Mouse (Mus musculus) stomach, postnatal 0 days (tissue): ENCODE data around the gene Lpp. TPM values are rescaled to one million over a fixed set of nuclear protein-coding genes. Genes with fewer than 3 reads are reported as not detected.

Experiments
- ATAC-seq: fragments of 200-750 bp; cut with Nextera tagmentation; 2 replicates; pipeline ENCODE4 v1.8.0; 2017; ENCODE audit not compliant: low FRiP score, low TSS enrichment
- DNase-seq: peaks from one replicate; pipeline ENCODE4 v3.0.0-alpha.2; 2016; ENCODE audit warnings: low spot score
- H3K27ac ChIP-seq: fragments of 300-500 bp; sonication (generic); replicated peaks from 2 replicates; pipeline ENCODE4 v1.5.1; 2014; ENCODE audit warnings: mild to moderate bottlenecking, control low read depth
- H3K27me3 ChIP-seq: fragments of 300-500 bp; sonication (generic); 2 replicates; pipeline ENCODE4 v1.6.1; 2014; ENCODE audit warnings: low read length; ENCODE audit not compliant: control insufficient read depth, insufficient read depth
- H3K36me3 ChIP-seq: fragments of 300-500 bp; sonication (generic); 2 replicates; pipeline ENCODE4 v1.6.1; 2014; ENCODE audit warnings: low read length, mixed read lengths; ENCODE audit not compliant: control insufficient read depth, insufficient read depth
- H3K4me1 ChIP-seq: fragments of 300-500 bp; sonication (generic); replicated peaks from 2 replicates; pipeline ENCODE4 v1.6.1; 2014; ENCODE audit warnings: antibody characterized with exemption; ENCODE audit not compliant: control insufficient read depth, insufficient read depth
- H3K4me2 ChIP-seq: fragments of 300-500 bp; sonication (generic); replicated peaks from 2 replicates; pipeline ENCODE4 v1.6.1; 2014; ENCODE audit warnings: low read depth, mild to moderate bottlenecking, control low read depth, moderate library complexity
- H3K4me3 ChIP-seq: fragments of 300-500 bp; sonication (generic); 2 replicates; pipeline ENCODE4 v1.5.1; 2014; ENCODE audit warnings: low read depth, low read length, control low read depth
- H3K9ac ChIP-seq: fragments of 300-500 bp; sonication (generic); 2 replicates; pipeline ENCODE4 v1.6.1; 2014; ENCODE audit warnings: mild to moderate bottlenecking, low read length, control low read depth, mixed read lengths
- H3K9me3 ChIP-seq: fragments of 300-500 bp; sonication (generic); 2 replicates; pipeline ENCODE4 v1.6.1; 2016; ENCODE audit warnings: low read length; ENCODE audit not compliant: control insufficient read depth
- CTCF ChIP-seq: IDR thresholded peaks from 2 replicates; pipeline ENCODE4 v1.5.1; 2016; ENCODE audit warnings: antibody characterized with exemption, low read depth, mild to moderate bottlenecking, moderate library complexity
- EP300 ChIP-seq: optimal IDR thresholded peaks from 2 replicates; pipeline ENCODE3; 2016; ENCODE audit warnings: antibody characterized with exemption
- WGBS: fragments of 180-500 bp; shearing (Covaris S2); extraction: QIAGEN DNeasy Blood & Tissue Kit; methylation state at CpG from one replicate; pipeline ENCODE4 v1.1.7; 2014; 5-methylcytosine and 5-hydroxymethylcytosine counted together
- polyA plus RNA-seq: library from polyadenylated mRNA; unstranded; fragments of >200 nt; fragmentation: Nextera tagmentation; extraction: Ambion mirVana; gene quantifications from 2 replicates; pipeline ENCODE4 v1.2.1, GENCODE M21; 2015

Lpp gene
- polyA plus RNA-seq, 1 experiment from 2014 or later = 51.3 TPM

GRCm38 (mm10) chr16:24569681-24570080, 176.4 kb downstream of the Lpp start:
- DNase-seq = no peak
- ATAC-seq = no peak; the same call in 1 of the 2 replicates
- peaks cover 6% of the 10 kb centered on the region; the same call in 1 of the 2 replicates for H3K4me1 ChIP-seq
- H3K4me3 ChIP-seq = no peak overlapping the region
- 39% methylated on average over 5 of the region's 5 CpGs for WGBS
- no peak overlapping the region for H3K27ac ChIP-seq
- H3K9ac ChIP-seq = no peak overlapping the region
- no peak for TF ChIP-seq CTCF
- no peak for TF ChIP-seq EP300
- H3K4me2 ChIP-seq = no peak overlapping the region
- no peaks in the 10 kb centered on the region for H3K27me3 ChIP-seq
- peaks cover 3% of the 10 kb centered on the region; the same call in 1 of the 2 replicates for H3K36me3 ChIP-seq
- H3K9me3 ChIP-seq = no peaks in the 10 kb centered on the region

- Histone ChIP-seq H3K9ac (no peak overlapping the region), H3K4me2 (no peak overlapping the region), H3K27me3 (no peaks in the 10 kb centered on the region), H3K4me1 (no peaks in the 10 kb centered on the region; the same call in 1 of the 2 replicates), H3K27ac (no peak overlapping the region), H3K4me3 (no peak overlapping the region), H3K36me3 (no peaks in the 10 kb centered on the region), H3K9me3 (no peaks in the 10 kb centered on the region)
- TF ChIP-seq CTCF (no peak), EP300 (no peak)
- WGBS = 74% methylated on average over 2 of the region's 2 CpGs
- ATAC-seq (no peak), DNase-seq (no peak)
Observed at GRCm38 (mm10) chr16:24576999-24577398, 183.7 kb downstream of the Lpp start.

DNA sequence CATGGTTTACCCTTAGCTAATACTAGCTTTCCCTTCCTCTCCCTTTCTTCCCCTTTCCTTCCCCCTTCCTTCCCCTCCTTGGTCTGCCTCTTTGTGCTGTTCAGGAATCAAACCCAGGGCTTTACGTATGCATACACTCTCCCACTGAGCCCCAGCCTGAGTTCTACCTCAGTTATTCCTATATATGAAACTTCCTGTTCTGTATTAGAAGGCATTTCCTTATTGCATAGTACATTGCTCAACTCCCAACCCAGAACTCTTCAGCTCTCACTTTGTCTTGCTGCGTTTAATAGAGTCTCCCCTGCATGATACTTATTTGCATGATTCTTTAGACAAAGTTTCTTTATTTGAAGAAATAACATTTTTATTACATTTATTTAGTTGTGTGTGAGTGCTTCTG, 184.5 kb downstream of the Lpp start:
- TF ChIP-seq EP300 = no peak
- no peak for TF ChIP-seq CTCF
- Histone ChIP-seq H3K4me3 (no peak overlapping the region), H3K4me2 (no peak overlapping the region), H3K9me3 (no peaks in the 10 kb centered on the region), H3K36me3 (no peaks in the 10 kb centered on the region), H3K27ac (no peak overlapping the region), H3K4me1 (no peaks in the 10 kb centered on the region; the same call in 1 of the 2 replicates), H3K27me3 (no peaks in the 10 kb centered on the region), H3K9ac (no peak overlapping the region)
- DNase-seq (no peak), ATAC-seq (no peak)
- WGBS = 83% methylated on average over 2 of the region's 2 CpGs

DNA sequence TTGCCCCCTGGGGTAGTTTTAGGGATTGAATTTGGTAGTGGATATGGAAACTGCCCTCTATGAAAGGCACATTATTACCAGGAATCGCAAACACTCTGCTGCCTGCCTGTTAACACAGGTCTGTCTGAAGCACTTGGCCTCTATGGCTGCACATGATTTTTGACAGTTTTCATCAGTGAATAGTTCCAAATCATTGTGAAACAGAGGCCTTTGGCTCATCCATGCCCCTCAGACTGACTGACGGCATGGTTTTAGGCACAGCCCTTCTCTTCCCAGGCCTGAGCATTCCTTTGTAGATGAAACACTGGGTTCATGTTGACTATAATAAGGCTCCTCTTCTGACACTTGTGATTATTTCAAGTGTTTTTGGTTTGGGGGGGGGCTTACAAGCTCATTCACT, 189.5 kb downstream of the Lpp start:
- 90% methylated on average over 2 of the region's 2 CpGs for WGBS
- H3K4me3 ChIP-seq = no peak overlapping the region
- H3K4me2 ChIP-seq = no peak overlapping the region
- no peak for DNase-seq
- no peaks in the 10 kb centered on the region for H3K9me3 ChIP-seq
- no peaks in the 10 kb centered on the region for H3K36me3 ChIP-seq
- H3K4me1 ChIP-seq = no peaks in the 10 kb centered on the region
- no peak for ATAC-seq
- TF ChIP-seq EP300 (no peak), CTCF (no peak)
- no peak overlapping the region for H3K9ac ChIP-seq
- H3K27me3 ChIP-seq = no peaks in the 10 kb centered on the region
- no peak overlapping the region for H3K27ac ChIP-seq

DNA sequence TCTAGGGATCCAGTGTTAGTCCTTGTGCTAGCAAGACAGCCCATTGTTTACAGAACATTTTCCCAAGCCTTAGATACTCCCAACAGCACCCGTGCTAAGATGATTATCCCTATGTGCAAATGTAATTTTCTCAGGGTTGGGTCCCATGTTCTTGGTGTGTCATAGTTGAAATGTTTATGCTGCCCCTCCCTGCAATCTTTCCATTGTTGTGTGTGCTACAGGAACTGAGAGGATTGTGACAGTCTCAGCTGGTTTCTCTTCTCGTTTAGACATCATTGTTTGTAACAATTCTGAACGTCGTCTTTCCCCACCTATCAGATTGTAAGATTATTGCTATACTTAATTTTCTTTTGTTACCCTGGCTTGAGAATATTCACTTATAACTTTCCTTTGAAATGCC, 200.2 kb downstream of the Lpp start:
- H3K4me3 ChIP-seq = no peak overlapping the region
- no peak overlapping the region for H3K9ac ChIP-seq
- DNase-seq (no peak), ATAC-seq (no peak)
- H3K4me1 ChIP-seq = no peaks in the 10 kb centered on the region
- no peaks in the 10 kb centered on the region for H3K36me3 ChIP-seq
- no peaks in the 10 kb centered on the region for H3K27me3 ChIP-seq
- no peak for TF ChIP-seq EP300
- no peak for TF ChIP-seq CTCF
- no peak overlapping the region for H3K4me2 ChIP-seq
- WGBS = 60% methylated on average over 4 of the region's 4 CpGs
- H3K27ac ChIP-seq = no peak overlapping the region
- no peaks in the 10 kb centered on the region for H3K9me3 ChIP-seq

DNA sequence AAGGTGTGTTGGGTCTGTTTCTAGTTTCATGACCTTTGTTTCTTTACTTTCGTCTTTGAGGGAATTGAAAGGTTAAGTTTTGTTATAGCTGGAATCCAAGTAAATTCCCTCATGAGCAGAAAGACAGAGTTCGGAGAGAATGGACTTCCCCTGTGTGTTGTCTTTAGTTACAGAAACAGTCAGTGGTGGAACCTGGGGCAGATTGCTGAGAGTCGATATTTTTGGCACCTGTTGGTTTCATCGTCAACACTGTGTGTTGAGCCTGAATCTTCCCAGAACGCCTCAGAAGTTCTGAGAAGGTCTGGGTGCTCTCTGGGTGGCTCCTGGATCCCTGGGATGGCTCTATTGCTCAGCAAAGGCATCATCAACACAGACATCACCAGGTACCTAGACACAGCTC, 201.2 kb downstream of the Lpp start:
- Histone ChIP-seq H3K9ac (no peak overlapping the region), H3K9me3 (no peaks in the 10 kb centered on the region), H3K4me3 (no peak overlapping the region), H3K4me2 (no peak overlapping the region), H3K4me1 (no peaks in the 10 kb centered on the region), H3K27me3 (no peaks in the 10 kb centered on the region), H3K27ac (no peak overlapping the region), H3K36me3 (no peaks in the 10 kb centered on the region)
- 78% methylated on average over 5 of the region's 5 CpGs for WGBS
- TF ChIP-seq CTCF = no peak
- TF ChIP-seq EP300 = no peak
- DNase-seq (no peak), ATAC-seq (no peak)
